Mouse (Mus musculus): ENCODE measurements around the gene Rnf7.
"Not testable (repeated sequence)": the region's sequence is repeated elsewhere in the genome, so short reads cannot be mapped to it uniquely, and the experiment has no call there.

Rnf7 gene

GRCm38 (mm10) chr9:96483648-96484047 lies 5.2 kb upstream of the Rnf7 start:
- Histone ChIP-seq H3K27me3 (ENCODE audit: insufficient read depth, low read length) (no peaks in the 10 kb centered on the region), H3K4me3 (replicated peaks; ENCODE audit: low read length) (no peak overlapping the region), H3K4me1 (replicated peaks; ENCODE audit: low read depth, low read length) (peaks cover 73% of the 10 kb centered on the region), H3K36me3 (ENCODE audit: insufficient read depth, low read length) (no peaks in the 10 kb centered on the region), H3K9me3 (ENCODE audit: low read length) (no peaks in the 10 kb centered on the region)
- TF ChIP-seq NANOG (IDR thresholded peaks at IDR 0.05; ENCODE audit: borderline replicate concordance, low read length) (no peak; the same call in 1 of the 2 replicates), POU5F1 (IDR thresholded peaks at IDR 0.05; ENCODE audit: borderline replicate concordance, low read length) (no peak), CTCF (conservative IDR thresholded peaks at IDR 0.05; ENCODE audit: low read length) (no peak)

GRCm38 (mm10) chr9:96483028-96483427 lies 4.6 kb upstream of the Rnf7 start:
- Histone ChIP-seq H3K4me1 (replicated peaks; ENCODE audit: low read depth, low read length) (peaks cover 71% of the 10 kb centered on the region), H3K9me3 (ENCODE audit: low read length) (no peaks in the 10 kb centered on the region), H3K4me3 (replicated peaks; ENCODE audit: low read length) (no peak overlapping the region), H3K36me3 (ENCODE audit: insufficient read depth, low read length) (no peaks in the 10 kb centered on the region), H3K27me3 (ENCODE audit: insufficient read depth, low read length) (no peaks in the 10 kb centered on the region)
- TF ChIP-seq CTCF (conservative IDR thresholded peaks at IDR 0.05; ENCODE audit: low read length) (no peak), NANOG (IDR thresholded peaks at IDR 0.05; ENCODE audit: borderline replicate concordance, low read length) (no peak), POU5F1 (IDR thresholded peaks at IDR 0.05; ENCODE audit: borderline replicate concordance, low read length) (no peak)

GRCm38 (mm10) chr9:96472356-96472755 lies 6.1 kb downstream of the Rnf7 start:
- no peaks in the 10 kb centered on the region for H3K9me3 ChIP-seq (ENCODE audit: low read length)
- no peak overlapping the region for H3K4me3 ChIP-seq (replicated peaks; ENCODE audit: low read length)
- no peaks in the 10 kb centered on the region for H3K27me3 ChIP-seq (ENCODE audit: insufficient read depth, low read length)
- peaks cover 65% of the 10 kb centered on the region for H3K4me1 ChIP-seq (replicated peaks; ENCODE audit: low read depth, low read length)
- H3K36me3 ChIP-seq (ENCODE audit: insufficient read depth, low read length): peaks cover 71% of the 10 kb centered on the region
- TF ChIP-seq CTCF (conservative IDR thresholded peaks at IDR 0.05; ENCODE audit: low read length): no peak
- TF ChIP-seq POU5F1 (IDR thresholded peaks at IDR 0.05; ENCODE audit: borderline replicate concordance, low read length): no peak
- no peak for TF ChIP-seq NANOG (IDR thresholded peaks at IDR 0.05; ENCODE audit: borderline replicate concordance, low read length)

GRCm38 (mm10) chr9:96471681-96472080 lies 6.8 kb downstream of the Rnf7 start:
- peaks cover 76% of the 10 kb centered on the region for H3K36me3 ChIP-seq (ENCODE audit: insufficient read depth, low read length)
- H3K27me3 ChIP-seq (ENCODE audit: insufficient read depth, low read length); H3K4me3 ChIP-seq (replicated peaks; ENCODE audit: low read length); H3K9me3 ChIP-seq (ENCODE audit: low read length): not testable (repeated sequence)
- H3K4me1 ChIP-seq (replicated peaks; ENCODE audit: low read depth, low read length): peaks cover 59% of the 10 kb centered on the region

- TF ChIP-seq POU5F1 (IDR thresholded peaks at IDR 0.05; ENCODE audit: borderline replicate concordance, low read length) (no peak), NANOG (IDR thresholded peaks at IDR 0.05; ENCODE audit: borderline replicate concordance, low read length) (no peak), CTCF (conservative IDR thresholded peaks at IDR 0.05; ENCODE audit: low read length) (no peak)
- Histone ChIP-seq H3K4me1 (replicated peaks; ENCODE audit: low read depth, low read length) (peaks cover 48% of the 10 kb centered on the region), H3K36me3 (ENCODE audit: insufficient read depth, low read length) (peaks cover 73% of the 10 kb centered on the region), H3K9me3 (ENCODE audit: low read length) (no peaks in the 10 kb centered on the region), H3K27me3 (ENCODE audit: insufficient read depth, low read length) (no peaks in the 10 kb centered on the region), H3K4me3 (replicated peaks; ENCODE audit: low read length) (no peak overlapping the region)
These were observed 8.1 kb downstream of the Rnf7 start for GRCm38 (mm10) chr9:96470266-96470974.

GRCm38 (mm10) chr9:96469556-96470265 lies 8.8 kb downstream of the Rnf7 start:
- Histone ChIP-seq H3K4me3 (replicated peaks; ENCODE audit: low read length) (no peak overlapping the region), H3K36me3 (ENCODE audit: insufficient read depth, low read length) (peaks cover 66% of the 10 kb centered on the region), H3K9me3 (ENCODE audit: low read length) (no peaks in the 10 kb centered on the region), H3K4me1 (replicated peaks; ENCODE audit: low read depth, low read length) (peaks cover 41% of the 10 kb centered on the region), H3K27me3 (ENCODE audit: insufficient read depth, low read length) (no peaks in the 10 kb centered on the region)
- TF ChIP-seq POU5F1 (IDR thresholded peaks at IDR 0.05; ENCODE audit: borderline replicate concordance, low read length) (no peak), NANOG (IDR thresholded peaks at IDR 0.05; ENCODE audit: borderline replicate concordance, low read length) (no peak), CTCF (conservative IDR thresholded peaks at IDR 0.05; ENCODE audit: low read length) (no peak)

- H3K36me3 ChIP-seq (ENCODE audit: insufficient read depth, low read length): peaks cover 25% of the 10 kb centered on the region
- no peaks in the 10 kb centered on the region for H3K9me3 ChIP-seq (ENCODE audit: low read length)
- TF ChIP-seq POU5F1 (IDR thresholded peaks at IDR 0.05; ENCODE audit: borderline replicate concordance, low read length) (no peak), CTCF (conservative IDR thresholded peaks at IDR 0.05; ENCODE audit: low read length) (no peak), NANOG (IDR thresholded peaks at IDR 0.05; ENCODE audit: borderline replicate concordance, low read length) (no peak)
- peaks cover 17% of the 10 kb centered on the region for H3K4me1 ChIP-seq (replicated peaks; ENCODE audit: low read depth, low read length)
- H3K27me3 ChIP-seq (ENCODE audit: insufficient read depth, low read length): no peaks in the 10 kb centered on the region
- H3K4me3 ChIP-seq (replicated peaks; ENCODE audit: low read length): no peak overlapping the region
These were observed 14.8 kb downstream of the Rnf7 start for GRCm38 (mm10) chr9:96463708-96464107.

GRCm38 (mm10) chr9:96461607-96462006 lies 16.9 kb downstream of the Rnf7 start:
- no peaks in the 10 kb centered on the region for H3K9me3 ChIP-seq (ENCODE audit: low read length)
- no peak overlapping the region for H3K4me3 ChIP-seq (replicated peaks; ENCODE audit: low read length)
- no peaks in the 10 kb centered on the region for H3K27me3 ChIP-seq (ENCODE audit: insufficient read depth, low read length)
- H3K4me1 ChIP-seq (replicated peaks; ENCODE audit: low read depth, low read length): peaks cover 17% of the 10 kb centered on the region
- peaks cover 6% of the 10 kb centered on the region; the same call in 1 of the 2 replicates for H3K36me3 ChIP-seq (ENCODE audit: insufficient read depth, low read length)
- TF ChIP-seq NANOG (IDR thresholded peaks at IDR 0.05; ENCODE audit: borderline replicate concordance, low read length): no peak
- peak; percentile 51 for TF ChIP-seq CTCF (conservative IDR thresholded peaks at IDR 0.05; ENCODE audit: low read length)
